Mouse (Mus musculus): ENCODE data around the gene Pgc. TPM values are rescaled to one million over a fixed set of nuclear protein-coding genes. Genes with fewer than 3 reads are reported as not detected.

Gene Pgc
- total and polyA plus RNA-seq, 2 experiments from 2014 or later, result not detected

- H3K9me3 ChIP-seq (ENCODE audit: low read length), result no peaks in the 10 kb centered on the region
- H3K4me1 ChIP-seq (ENCODE audit: insufficient read depth), result no peaks in the 10 kb centered on the region
- WGBS, result 82% methylated on average over 1 of the region's 1 CpGs
- DNase-seq (no peak), ATAC-seq (no peak)
- H3K36me3 ChIP-seq (ENCODE audit: insufficient read depth), result peaks cover 17% of the 10 kb centered on the region
- H3K4me2 ChIP-seq (ENCODE audit: low read depth), result no peak overlapping the region
- H3K27ac ChIP-seq (ENCODE audit: low read depth, low read length), result no peak overlapping the region
- TF ChIP-seq CTCF (IDR thresholded peaks at IDR 0.05; ENCODE audit: low read depth), result no peak
- no peaks in the 10 kb centered on the region for H3K27me3 ChIP-seq (ENCODE audit: insufficient read depth, low read length)
- no peak overlapping the region for H3K9ac ChIP-seq
- no peak overlapping the region for H3K4me3 ChIP-seq (ENCODE audit: low read depth, low read length)
Measured at GRCm38 (mm10) chr17:47706196-47706595, 20.4 kb upstream of the Pgc start.

GRCm38 (mm10) chr17:47707961-47708360, 18.7 kb upstream of the Pgc start:
- H3K9ac ChIP-seq, result no peak overlapping the region
- ATAC-seq (no peak), DNase-seq (no peak)
- no peaks in the 10 kb centered on the region for H3K27me3 ChIP-seq (ENCODE audit: insufficient read depth, low read length)
- H3K4me2 ChIP-seq (ENCODE audit: low read depth), result no peak overlapping the region
- no peak for TF ChIP-seq CTCF (IDR thresholded peaks at IDR 0.05; ENCODE audit: low read depth)
- 72% methylated on average over 3 of the region's 3 CpGs for WGBS
- H3K4me1 ChIP-seq (ENCODE audit: insufficient read depth), result no peaks in the 10 kb centered on the region
- no peaks in the 10 kb centered on the region for H3K9me3 ChIP-seq (ENCODE audit: low read length)
- H3K36me3 ChIP-seq (ENCODE audit: insufficient read depth), result peaks cover 10% of the 10 kb centered on the region
- no peak overlapping the region for H3K4me3 ChIP-seq (ENCODE audit: low read depth, low read length)
- H3K27ac ChIP-seq (ENCODE audit: low read depth, low read length), result no peak overlapping the region

GRCm38 (mm10) chr17:47708972-47709371, 17.7 kb upstream of the Pgc start:
- ATAC-seq (no peak), DNase-seq (no peak)
- no peak overlapping the region for H3K27ac ChIP-seq (ENCODE audit: low read depth, low read length)
- no peaks in the 10 kb centered on the region for H3K27me3 ChIP-seq (ENCODE audit: insufficient read depth, low read length)
- H3K36me3 ChIP-seq (ENCODE audit: insufficient read depth), result no peaks in the 10 kb centered on the region
- H3K9me3 ChIP-seq (ENCODE audit: low read length), result no peaks in the 10 kb centered on the region
- H3K4me2 ChIP-seq (ENCODE audit: low read depth), result no peak overlapping the region
- H3K4me3 ChIP-seq (ENCODE audit: low read depth, low read length), result no peak overlapping the region
- H3K4me1 ChIP-seq (ENCODE audit: insufficient read depth), result no peaks in the 10 kb centered on the region
- WGBS, result 72% methylated on average over 4 of the region's 4 CpGs
- TF ChIP-seq CTCF (IDR thresholded peaks at IDR 0.05; ENCODE audit: low read depth), result no peak
- no peak overlapping the region for H3K9ac ChIP-seq

- no peaks in the 10 kb centered on the region for H3K4me1 ChIP-seq (ENCODE audit: insufficient read depth)
- TF ChIP-seq CTCF (IDR thresholded peaks at IDR 0.05; ENCODE audit: low read depth), result no peak
- H3K27me3 ChIP-seq (ENCODE audit: insufficient read depth, low read length), result no peaks in the 10 kb centered on the region
- H3K27ac ChIP-seq (ENCODE audit: low read depth, low read length), result no peak overlapping the region
- WGBS, result 84% methylated on average over 3 of the region's 3 CpGs
- H3K9ac ChIP-seq, result no peak overlapping the region
- DNase-seq (no peak), ATAC-seq (no peak)
- no peaks in the 10 kb centered on the region for H3K9me3 ChIP-seq (ENCODE audit: low read length)
- no peak overlapping the region for H3K4me2 ChIP-seq (ENCODE audit: low read depth)
- H3K36me3 ChIP-seq (ENCODE audit: insufficient read depth), result no peaks in the 10 kb centered on the region
- no peak overlapping the region for H3K4me3 ChIP-seq (ENCODE audit: low read depth, low read length)
Measured at GRCm38 (mm10) chr17:47710036-47710435, 16.6 kb upstream of the Pgc start.

GRCm38 (mm10) chr17:47711883-47712282, 14.8 kb upstream of the Pgc start:
- 74% methylated on average over 6 of the region's 6 CpGs for WGBS
- Histone ChIP-seq H3K9ac (no peak overlapping the region), H3K27me3 (ENCODE audit: insufficient read depth, low read length) (no peaks in the 10 kb centered on the region), H3K27ac (ENCODE audit: low read depth, low read length) (no peak overlapping the region), H3K36me3 (ENCODE audit: insufficient read depth) (no peaks in the 10 kb centered on the region), H3K4me1 (ENCODE audit: insufficient read depth) (no peaks in the 10 kb centered on the region), H3K4me3 (ENCODE audit: low read depth, low read length) (no peak overlapping the region), H3K4me2 (ENCODE audit: low read depth) (no peak overlapping the region), H3K9me3 (ENCODE audit: low read length) (no peaks in the 10 kb centered on the region)
- DNase-seq (no peak), ATAC-seq (no peak)
- TF ChIP-seq CTCF (IDR thresholded peaks at IDR 0.05; ENCODE audit: low read depth), result no peak

GRCm38 (mm10) chr17:47712889-47713571, 13.6 kb upstream of the Pgc start:
- no peak for ATAC-seq

GRCm38 (mm10) chr17:47715037-47715436, 11.6 kb upstream of the Pgc start:
- no peaks in the 10 kb centered on the region for H3K4me1 ChIP-seq (ENCODE audit: insufficient read depth)
- H3K4me3 ChIP-seq (ENCODE audit: low read depth, low read length), result no peak overlapping the region
- H3K9ac ChIP-seq, result no peak overlapping the region
- H3K9me3 ChIP-seq (ENCODE audit: low read length), result no peaks in the 10 kb centered on the region
- H3K27ac ChIP-seq (ENCODE audit: low read depth, low read length), result no peak overlapping the region
- TF ChIP-seq CTCF (IDR thresholded peaks at IDR 0.05; ENCODE audit: low read depth), result no peak
- ATAC-seq, result no peak
- no peaks in the 10 kb centered on the region for H3K36me3 ChIP-seq (ENCODE audit: insufficient read depth)
- no peak overlapping the region for H3K4me2 ChIP-seq (ENCODE audit: low read depth)
- WGBS, result 66% methylated on average over 3 of the region's 3 CpGs
- DNase-seq, result no peak
- no peaks in the 10 kb centered on the region for H3K27me3 ChIP-seq (ENCODE audit: insufficient read depth, low read length)

More at GRCm38 (mm10) chr17:47712889-47713571, 13.6 kb upstream of the Pgc start:
- Histone ChIP-seq H3K36me3 (ENCODE audit: insufficient read depth) (no peaks in the 10 kb centered on the region), H3K27ac (ENCODE audit: low read depth, low read length) (no peak overlapping the region), H3K4me2 (ENCODE audit: low read depth) (0 out of 2 replicates have a peak overlapping the region, but pooled peaks have one; percentile 5), H3K9me3 (ENCODE audit: low read length) (no peaks in the 10 kb centered on the region), H3K9ac (no peak overlapping the region; the same call in 1 of the 2 replicates), H3K4me1 (ENCODE audit: insufficient read depth) (no peaks in the 10 kb centered on the region), H3K4me3 (ENCODE audit: low read depth, low read length) (no peak overlapping the region), H3K27me3 (ENCODE audit: insufficient read depth, low read length) (no peaks in the 10 kb centered on the region)
- WGBS, result 48% methylated on average over 22 of the region's 22 CpGs
- TF ChIP-seq CTCF (IDR thresholded peaks at IDR 0.05; ENCODE audit: low read depth), result no peak
- no peak for DNase-seq

Measured in forebrain, postnatal 0 days (tissue).